Mouse (Mus musculus): ENCODE results near the gene Casz1.

The Casz1 gene

DNA sequence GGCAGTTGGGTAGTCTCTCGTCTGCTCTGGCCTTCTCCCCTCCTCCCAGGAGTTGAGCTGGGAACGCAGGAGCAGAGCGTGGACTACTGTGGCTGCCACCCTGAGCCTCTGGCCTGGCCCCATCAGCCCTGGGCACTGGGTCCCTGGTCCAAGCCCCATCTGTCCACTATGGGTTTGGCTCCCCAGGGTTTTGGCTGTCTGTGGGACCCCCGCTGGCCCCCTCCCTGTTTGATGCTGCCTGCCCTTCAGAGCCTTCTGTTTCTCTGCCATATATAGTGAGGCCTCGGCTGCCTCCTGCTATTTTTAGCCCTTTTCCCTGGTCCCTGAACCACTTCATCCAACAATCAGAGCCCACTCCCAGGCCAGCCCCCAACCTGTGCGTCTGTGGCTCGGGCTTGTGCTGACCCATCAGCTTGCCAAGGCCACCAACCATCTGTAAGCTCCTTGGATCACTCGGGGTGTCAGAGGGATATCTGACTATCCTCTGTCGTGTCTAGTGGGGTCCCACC is 126.5 kb downstream of the Casz1 start:
- no peak for DNase-seq (ENCODE audit: low read depth in 1 of 2, low spot score in 2 of 2)

- no peak for DNase-seq (ENCODE audit: low read depth in 1 of 2, low spot score in 2 of 2)
Measured at GRCm38 (mm10) chr4:148933109-148933508, 128.9 kb downstream of the Casz1 start.

DNA sequence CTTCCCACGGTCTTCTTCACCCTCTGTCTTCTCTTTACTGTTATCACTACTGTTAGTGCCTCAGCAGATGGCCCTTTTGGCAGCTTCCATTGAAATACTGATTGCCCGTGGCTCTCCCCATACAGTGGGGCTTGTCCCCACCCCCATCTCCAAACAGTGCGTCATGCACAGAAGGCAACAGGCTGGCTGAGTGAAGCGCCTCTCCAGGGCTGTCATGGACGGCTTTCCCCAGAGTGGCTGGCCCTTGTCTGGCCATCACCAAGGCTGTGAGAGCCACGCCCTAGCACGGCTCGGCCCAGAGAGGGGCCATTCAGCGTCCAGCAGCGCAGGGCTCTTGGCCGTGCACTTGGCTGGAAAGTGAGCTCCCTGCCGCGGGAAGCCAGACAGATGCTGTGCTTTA is 131.0 kb downstream of the Casz1 start:
- DNase-seq (ENCODE audit: low read depth in 1 of 2, low spot score in 2 of 2): no peak

GRCm38 (mm10) chr4:148936111-148936510 is 131.9 kb downstream of the Casz1 start:
- no peak for DNase-seq (ENCODE audit: low read depth in 1 of 2, low spot score in 2 of 2)

GRCm38 (mm10) chr4:148936727-148937126 is 132.5 kb downstream of the Casz1 start:
- no peak for DNase-seq (ENCODE audit: low read depth in 1 of 2, low spot score in 2 of 2)

GRCm38 (mm10) chr4:148938546-148938945 is 134.3 kb downstream of the Casz1 start:
- DNase-seq (ENCODE audit: low read depth in 1 of 2, low spot score in 2 of 2): no peak

- peak; percentile 67 to 77 for DNase-seq (ENCODE audit: low read depth in 1 of 2, low spot score in 2 of 2)
Measured at GRCm38 (mm10) chr4:148940674-148941211, 136.5 kb downstream of the Casz1 start.

DNA sequence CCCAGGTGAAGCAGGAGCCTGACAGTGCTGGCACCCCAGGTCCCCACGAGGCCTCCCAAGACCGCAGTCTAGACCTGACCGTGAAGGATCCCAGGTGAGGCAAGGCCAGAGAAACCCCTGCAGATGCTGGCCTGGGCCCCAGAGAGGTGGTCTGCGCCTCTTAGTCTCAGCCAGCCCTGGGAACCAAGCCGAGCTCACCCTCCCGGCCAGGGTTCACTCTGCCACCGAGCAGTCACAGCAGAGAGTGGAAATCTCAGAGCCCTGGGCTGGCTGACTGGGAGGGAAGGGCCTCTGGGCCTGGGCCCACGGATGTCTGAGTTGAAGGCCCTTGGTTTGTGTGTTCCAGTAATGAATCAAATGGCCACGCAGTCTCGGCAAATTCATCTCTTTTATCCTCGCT is 137.1 kb downstream of the Casz1 start:
- no peak for DNase-seq (ENCODE audit: low read depth in 1 of 2, low spot score in 2 of 2)

- no peak for DNase-seq (ENCODE audit: low read depth in 1 of 2, low spot score in 2 of 2)
Measured at GRCm38 (mm10) chr4:148943099-148943498, 138.9 kb downstream of the Casz1 start.

- no peak for DNase-seq (ENCODE audit: low read depth in 1 of 2, low spot score in 2 of 2)
Measured at GRCm38 (mm10) chr4:148945476-148945881, 141.2 kb downstream of the Casz1 start.

- no peak for DNase-seq (ENCODE audit: low read depth in 1 of 2, low spot score in 2 of 2)
Measured at GRCm38 (mm10) chr4:148946071-148946470, 141.8 kb downstream of the Casz1 start.

- DNase-seq (ENCODE audit: low read depth in 1 of 2, low spot score in 2 of 2): no peak
Measured at GRCm38 (mm10) chr4:148947833-148948388, 143.7 kb downstream of the Casz1 start.

DNA sequence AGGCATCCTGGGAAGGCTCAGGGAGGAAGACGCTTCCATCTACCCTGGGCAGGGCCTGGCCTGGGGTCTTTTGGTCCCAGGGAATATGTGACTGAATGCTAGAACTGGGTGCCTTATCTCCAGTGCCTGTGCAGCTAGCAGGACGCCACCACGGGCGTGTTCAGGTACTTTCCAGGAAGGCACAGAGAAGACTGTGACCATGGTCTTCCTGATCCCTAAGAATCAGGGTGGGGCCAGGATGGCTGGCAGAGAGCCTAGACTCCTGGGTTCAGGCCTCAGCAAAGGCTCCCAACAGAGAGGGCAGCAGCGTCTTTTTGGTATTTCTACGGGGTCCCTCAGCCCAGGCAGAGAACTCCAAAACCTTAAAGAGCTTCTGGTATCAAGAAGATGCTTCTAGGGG is 146.3 kb downstream of the Casz1 start:
- no peak for DNase-seq (ENCODE audit: low read depth in 1 of 2, low spot score in 2 of 2)

- DNase-seq (ENCODE audit: low read depth in 1 of 2, low spot score in 2 of 2): no peak
Measured at GRCm38 (mm10) chr4:148950932-148951650, 146.9 kb downstream of the Casz1 start.

- DNase-seq (ENCODE audit: low read depth in 1 of 2, low spot score in 2 of 2): no peak
Measured at GRCm38 (mm10) chr4:148951821-148952291, 147.6 kb downstream of the Casz1 start.

DNA sequence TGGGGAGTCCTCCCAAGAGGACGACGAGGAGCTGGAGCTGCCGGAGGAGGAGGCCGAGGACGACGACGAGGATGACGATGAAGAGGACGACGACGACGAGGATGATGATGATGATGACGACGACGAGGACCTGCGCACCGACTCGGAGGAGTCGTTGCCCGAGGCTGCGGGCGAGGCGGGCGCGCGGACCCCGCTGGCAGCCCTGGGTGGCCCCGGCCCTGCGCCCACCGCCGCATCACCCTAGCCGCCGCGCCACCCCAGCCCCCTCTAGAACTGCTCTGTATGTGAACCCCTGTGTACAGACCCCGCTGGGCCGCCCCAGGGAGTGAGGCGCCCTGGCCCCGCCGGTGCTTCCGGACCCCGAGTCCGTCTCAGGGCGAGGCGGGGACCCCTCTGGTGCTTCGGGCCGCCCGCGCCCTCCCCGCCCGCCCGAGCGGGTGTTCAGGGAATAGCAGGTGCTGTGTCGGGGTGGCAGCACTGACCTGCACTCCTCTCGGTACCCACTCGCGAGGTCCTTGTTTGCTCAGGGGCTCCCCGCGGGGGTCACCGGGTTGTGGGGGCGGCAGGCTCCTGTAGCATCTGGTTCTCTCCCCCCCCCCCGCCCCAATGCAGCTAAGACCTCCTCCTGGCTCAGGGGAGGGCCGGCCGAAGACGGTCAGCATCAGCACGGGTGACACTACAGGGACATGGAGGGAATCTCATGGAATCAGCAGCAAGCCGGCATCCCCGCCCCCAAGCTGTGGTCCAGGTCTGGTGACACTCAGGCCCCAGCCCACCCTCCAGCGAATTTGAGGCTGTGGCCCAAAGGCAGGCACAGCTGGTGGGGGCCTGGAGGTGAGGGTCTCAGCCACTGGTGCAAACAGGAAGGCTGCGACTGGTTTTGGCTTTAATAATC is 148.3 kb downstream of the Casz1 start:
- DNase-seq (ENCODE audit: low read depth in 1 of 2, low spot score in 2 of 2): no peak

DNA sequence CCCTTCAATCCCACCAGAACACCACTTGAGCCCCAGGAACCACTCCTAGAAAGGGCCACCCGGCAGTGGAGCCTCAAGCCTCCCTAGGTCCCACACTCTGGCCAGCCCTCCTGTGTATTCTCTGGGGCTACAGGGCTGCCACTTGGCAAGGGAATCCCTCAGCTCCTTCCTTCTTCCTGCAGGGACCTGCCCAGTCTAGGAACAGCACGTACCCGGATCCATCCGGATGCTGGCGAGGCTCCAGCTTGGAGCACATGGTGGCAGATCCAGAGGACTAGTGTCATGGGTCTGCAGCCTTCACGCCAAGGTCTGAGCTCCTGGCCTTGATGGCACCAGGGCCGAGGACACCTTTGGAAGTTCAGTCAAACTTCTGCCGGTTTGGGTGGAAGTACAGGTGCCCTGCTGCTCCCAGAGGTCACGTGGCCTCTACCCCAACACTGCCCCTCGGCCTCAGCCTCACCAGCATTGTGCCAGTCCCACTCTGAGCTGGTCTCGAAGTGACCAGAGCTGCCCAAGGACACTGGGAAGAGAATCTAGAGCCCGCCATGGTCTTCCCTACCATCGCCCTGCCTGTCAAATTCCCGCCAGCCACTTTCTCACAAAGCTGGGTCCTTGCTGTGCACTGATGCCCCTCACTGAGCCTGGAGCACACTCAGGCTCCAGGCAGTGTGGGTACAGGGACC is 151.0 kb downstream of the Casz1 start:
- DNase-seq (ENCODE audit: low read depth in 1 of 2, low spot score in 2 of 2): no peak

GRCm38 (mm10) chr4:148960011-148960410 is 155.8 kb downstream of the Casz1 start:
- DNase-seq (ENCODE audit: low read depth in 1 of 2, low spot score in 2 of 2): no peak

DNA sequence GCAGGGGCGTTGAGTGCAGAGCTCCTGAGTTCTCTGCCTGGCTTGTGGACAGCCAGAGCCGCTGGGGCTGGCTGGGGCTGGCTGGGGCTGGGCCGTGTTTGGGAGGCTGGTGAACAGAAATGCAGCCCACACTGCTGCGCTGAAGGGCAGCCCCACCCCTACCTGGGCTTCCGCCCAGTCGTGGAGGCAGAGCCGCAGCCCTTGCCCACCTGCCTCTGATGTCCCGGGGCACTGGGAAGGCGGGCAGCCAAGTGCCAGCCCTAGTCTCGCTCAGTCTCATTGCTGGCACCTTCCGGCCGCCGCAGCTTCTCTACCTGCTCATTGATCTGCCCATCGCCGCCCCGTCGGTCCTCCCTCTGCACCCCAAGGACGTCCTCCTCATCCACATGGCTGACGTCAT is 156.9 kb downstream of the Casz1 start:
- no peak for DNase-seq (ENCODE audit: low read depth in 1 of 2, low spot score in 2 of 2)

GRCm38 (mm10) chr4:148962096-148962495 is 157.9 kb downstream of the Casz1 start:
- DNase-seq (ENCODE audit: low read depth in 1 of 2, low spot score in 2 of 2): no peak

Measured in monocyte, adult 2 months (primary cell).